Mouse (Mus musculus) bone marrow macrophage, adult 2 months (primary cell): ENCODE measurements around the gene Jam3.

ENCODE experiments used
- CTCF ChIP-seq: IDR thresholded peaks from 2 replicates; pipeline ENCODE4 v1.5.1; 2012; ENCODE audit warnings: low read depth, mild to moderate bottlenecking, low read length, moderate library complexity
- POLR2A ChIP-seq: IDR thresholded peaks from 2 replicates; pipeline ENCODE4 v1.6.1; 2012; ENCODE audit warnings: mild to moderate bottlenecking, low read depth, low read length, borderline replicate concordance

- TF ChIP-seq CTCF, result no peak
- no peak for TF ChIP-seq POLR2A
Measured at GRCm38 (mm10) chr9:27175682-27176081, 20.5 kb upstream of the Jam3 start.
